Comparison of ENCODE assay signal across 7 mouse cellular contexts in genomic region chr16:90809975-90810715, GRCm38 (mm10). TPM values are rescaled to one million over a fixed set of nuclear protein-coding genes. Genes with fewer than 3 reads are reported as not detected.
DNase-seq lines count a peak whose midpoint lies in the region; ATAC-seq lines count a peak whose summit lies in the region.

Gene Urb1 (minus strand): TSS chr16:90810413.

- H3K27ac ChIP-seq in intestine, embryonic 15.5 days, result peak within 1 kb of the TSS; percentile 63
- H3K27ac ChIP-seq in midbrain, embryonic 10.5 days (replicated peaks), result peak within 1 kb of the TSS; percentile 64

- H3K27me3 ChIP-seq in intestine, embryonic 15.5 days (replicated peaks), result 0 out of 2 replicates have a peak, but pooled peaks cover 3% of the 10 kb centered on the region
- no peaks in the 10 kb centered on the region; the same call in 1 of the 2 replicates for H3K27me3 ChIP-seq in midbrain, embryonic 10.5 days (ENCODE audit: low read depth, poor library complexity, severe bottlenecking)

- no peaks in the 10 kb centered on the region for H3K36me3 ChIP-seq in intestine, embryonic 15.5 days
- peaks cover 6% of the 10 kb centered on the region for H3K36me3 ChIP-seq in midbrain, embryonic 10.5 days

- ATAC-seq in intestine, embryonic 15.5 days, result peak; percentile 99

- H3K9ac ChIP-seq in intestine, embryonic 15.5 days, result peak within 1 kb of the TSS; percentile 48

- no peaks in the 10 kb centered on the region for H3K9me3 ChIP-seq in intestine, embryonic 15.5 days
- no peaks in the 10 kb centered on the region for H3K9me3 ChIP-seq in midbrain, embryonic 10.5 days (replicated peaks)

- H3K4me1 ChIP-seq in intestine, embryonic 15.5 days (replicated peaks), result peaks cover 3% of the 10 kb centered on the region; the same call in 1 of the 2 replicates
- peaks cover 20% of the 10 kb centered on the region for H3K4me1 ChIP-seq in midbrain, embryonic 10.5 days

- peak within 1 kb of the TSS; percentile 85 for H3K4me3 ChIP-seq in intestine, embryonic 15.5 days (replicated peaks)
- H3K4me3 ChIP-seq in midbrain, embryonic 10.5 days, result peak within 1 kb of the TSS; percentile 70

- H3K4me2 ChIP-seq in intestine, embryonic 15.5 days (replicated peaks), result peak within 1 kb of the TSS; percentile 85

- intact Hi-C loops in left cerebral cortex, postnatal 25 days (cut with DNase I), result loop anchor here (1.0 kb wide), 1 partner anchor 124 kb away; no protein-coding TSS in a partner anchor

- DNase-seq in adrenal gland, adult 18-20 months (ENCODE audit: low spot score in 2 of 2), result peak; percentile 99 to 100
- peak; percentile 98 for DNase-seq in embryo, embryonic 11 days
- peak; percentile 96 for DNase-seq in gastrocnemius, postnatal 25 days
- DNase-seq in left cerebral cortex, postnatal 25 days (ENCODE audit: low spot score in 2 of 2), result peak; percentile 94 to 98
- peak; percentile 100 for DNase-seq in midbrain, embryonic 10.5 days (ENCODE audit: low spot score)
- DNase-seq in right cerebral cortex, postnatal 4 days, result peak; percentile 98

- under 1% methylated on average over 47 of the region's 47 CpGs for WGBS in intestine, embryonic 15.5 days
- under 1% methylated on average over 47 of the region's 47 CpGs for WGBS in midbrain, embryonic 10.5 days

RNA-seq across cellular contexts. Expression of gene Urb1, which starts in this region (rescaled TPM):
- total RNA-seq in adrenal gland, adult 18-20 months (2021), result 10 to 100 TPM; 17.6 to 18.2 TPM
- total RNA-seq in gastrocnemius, postnatal 25 days (2021), result 1 to 10 TPM; 3.5 to 4.5 TPM
- 7.0 and 7.6 TPM in 2 replicates for polyA plus RNA-seq in intestine, embryonic 15.5 days (2015; fragmentation: Nextera tagmentation; extraction: Ambion mirVana)
- 10 to 100 TPM; 13.7 to 14.4 TPM for total RNA-seq in left cerebral cortex, postnatal 25 days (2021)
- 10.7 and 11.0 TPM in 2 replicates for polyA plus RNA-seq in midbrain, embryonic 10.5 days (2016; fragmentation: Nextera tagmentation; extraction: Ambion mirVana)

Comparison
In these comparisons a context has a peak if more than half of its experiments do, and no peak if none do; other contexts are left out.
1. Peak in every context shown above with its lines: DNase-seq, ATAC-seq, H3K4me3 ChIP-seq and H3K27ac ChIP-seq.